Mouse (Mus musculus) induced T-regulatory cell, adult 2 months (primary cell): ENCODE results near the gene Ngef.
A peak's percentile ranks its signal among the peaks of the same experiment; 100 is the strongest.
"Not testable (repeated sequence)": the region's sequence is repeated elsewhere in the genome, so short reads cannot be mapped to it uniquely, and the experiment has no call there.

ENCODE experiments used
- DNase-seq: peaks from one replicate; pipeline ENCODE4 v3.0.0-alpha.2; 2012; ENCODE audit warnings: low read depth

Gene Ngef

DNA sequence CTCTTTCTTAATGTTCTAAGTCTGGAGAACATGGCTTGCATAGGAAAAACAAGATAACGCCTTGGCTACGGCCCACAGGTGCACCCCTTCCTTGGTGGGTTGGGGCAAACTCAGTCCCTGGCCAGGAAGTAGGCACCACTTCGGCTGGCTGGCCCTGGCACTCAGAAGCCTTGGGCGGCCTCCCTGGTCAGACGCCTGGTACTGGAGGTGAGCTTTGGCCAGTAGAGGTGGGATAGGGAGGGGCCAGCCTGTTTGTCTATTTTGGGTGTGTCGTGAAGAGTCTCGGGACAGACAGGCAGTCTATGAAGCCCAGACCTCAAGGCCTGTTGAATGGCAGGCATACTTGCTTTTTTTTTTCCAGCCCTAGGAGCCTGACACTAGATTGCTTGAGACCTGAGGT, 101.1 kb downstream of the Ngef start:
- no peak for DNase-seq

- no peak for DNase-seq
Measured at GRCm38 (mm10) chr1:87471914-87472313, 101.8 kb downstream of the Ngef start.

DNA sequence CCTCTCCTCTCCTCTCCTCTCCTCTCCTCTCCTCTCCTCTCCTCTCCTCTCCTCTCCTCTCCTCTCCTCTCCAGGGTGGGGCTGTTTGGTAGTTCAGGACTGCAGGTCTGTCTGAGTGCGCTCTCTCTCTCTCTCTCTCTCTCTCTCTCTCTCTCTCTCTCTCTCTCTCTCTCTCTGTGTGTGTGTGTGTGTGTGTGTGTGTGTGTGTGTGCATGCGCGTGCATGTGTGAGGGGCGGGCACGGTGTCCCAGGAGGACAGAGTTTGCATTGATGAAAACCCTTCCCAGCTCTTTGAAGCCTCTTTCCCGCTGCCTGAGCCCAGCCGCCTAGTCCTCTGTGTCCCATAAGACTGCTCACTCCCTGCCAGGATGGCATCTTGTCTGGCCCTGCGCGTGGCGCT, 103.7 kb downstream of the Ngef start, which contains the start of gene Snorc:
Gene Snorc (plus strand): TSS at position 301 of the 400 bp plus-strand sequence.
- DNase-seq: not testable (repeated sequence)

- DNase-seq: peak; percentile 36
Measured at GRCm38 (mm10) chr1:87468321-87468720, 105.3 kb downstream of the Ngef start.

DNA sequence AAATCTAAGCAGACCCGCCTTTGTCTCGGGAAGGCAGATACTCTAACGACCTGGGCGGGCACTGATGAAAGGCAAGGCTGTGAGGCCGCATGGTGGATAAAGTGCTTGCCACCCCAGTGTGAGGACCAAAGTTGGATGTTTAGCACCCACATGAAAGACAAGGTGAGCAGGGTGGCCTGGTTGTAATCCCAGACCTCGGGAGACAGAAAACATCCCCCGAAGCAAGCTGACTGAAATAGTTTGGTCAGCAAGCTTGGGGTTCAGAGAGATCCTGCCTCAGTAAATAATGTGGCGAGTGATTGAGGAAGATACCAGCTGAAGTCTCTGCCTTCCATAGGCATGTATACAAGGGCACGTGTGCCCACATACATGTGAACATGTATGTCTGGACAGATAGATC, 106.2 kb downstream of the Ngef start:
- peak; percentile 43 for DNase-seq

DNA sequence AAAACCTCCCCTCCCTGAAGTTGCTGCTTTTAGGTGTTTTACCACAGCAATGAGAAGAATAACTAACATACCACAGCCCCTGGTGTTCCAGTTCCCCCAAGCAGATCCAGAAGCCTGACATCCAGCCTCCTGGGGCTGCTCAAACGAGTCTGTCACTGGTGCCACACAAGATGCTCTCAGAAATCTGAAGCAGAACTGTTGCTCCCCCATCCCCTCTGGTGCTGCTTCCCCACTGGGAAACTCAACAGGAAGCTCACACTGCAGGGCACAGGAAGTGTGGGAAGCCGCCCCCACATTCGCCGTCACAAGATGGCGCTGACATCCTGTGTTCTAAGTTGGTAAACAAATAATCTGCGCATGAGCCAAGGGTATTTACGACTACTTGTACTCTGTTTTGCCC, 113.8 kb downstream of the Ngef start:
- DNase-seq: peak; percentile 69

DNA sequence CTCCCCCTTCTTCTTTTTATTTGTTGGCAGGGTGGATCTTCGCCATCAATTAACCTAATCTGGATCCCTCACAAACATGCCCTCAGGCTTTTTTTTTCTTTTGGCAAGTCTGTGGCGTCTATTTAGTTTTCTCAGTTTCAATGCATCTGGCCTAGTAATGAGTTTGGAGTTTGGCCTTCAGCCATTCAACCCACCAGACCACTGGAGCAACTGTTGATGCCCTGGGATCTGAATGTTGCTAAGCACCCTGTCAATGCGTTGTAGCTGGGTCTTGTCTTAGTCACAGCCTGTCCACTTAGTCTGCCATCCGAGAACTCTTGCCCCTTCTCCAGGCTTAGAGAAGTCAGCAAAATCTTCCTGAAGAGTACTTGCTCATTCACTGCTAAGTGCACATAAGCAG, 115.6 kb downstream of the Ngef start:
- DNase-seq: no peak

GRCm38 (mm10) chr1:87456425-87456824, 117.2 kb downstream of the Ngef start:
- DNase-seq: no peak

DNA sequence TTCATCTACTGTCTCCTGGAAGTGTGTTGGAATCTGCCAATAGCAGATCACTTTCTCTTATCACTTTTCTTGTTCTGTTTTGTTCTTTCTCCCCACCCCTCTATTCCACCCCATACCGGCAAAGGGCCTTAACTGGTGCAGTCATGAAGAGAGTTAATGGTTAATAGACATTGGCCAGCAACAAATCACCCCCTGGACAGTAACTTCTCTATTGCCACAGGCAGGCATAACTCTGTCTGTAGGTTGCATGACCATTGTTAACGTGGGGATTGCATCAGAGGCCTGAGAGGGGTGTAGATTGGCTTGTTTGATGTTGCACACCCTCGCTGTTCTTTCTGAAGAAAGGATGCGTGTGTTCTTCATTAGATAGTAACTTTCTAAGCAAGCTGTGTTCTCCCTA, 124.2 kb downstream of the Ngef start:
- DNase-seq: no peak

DNA sequence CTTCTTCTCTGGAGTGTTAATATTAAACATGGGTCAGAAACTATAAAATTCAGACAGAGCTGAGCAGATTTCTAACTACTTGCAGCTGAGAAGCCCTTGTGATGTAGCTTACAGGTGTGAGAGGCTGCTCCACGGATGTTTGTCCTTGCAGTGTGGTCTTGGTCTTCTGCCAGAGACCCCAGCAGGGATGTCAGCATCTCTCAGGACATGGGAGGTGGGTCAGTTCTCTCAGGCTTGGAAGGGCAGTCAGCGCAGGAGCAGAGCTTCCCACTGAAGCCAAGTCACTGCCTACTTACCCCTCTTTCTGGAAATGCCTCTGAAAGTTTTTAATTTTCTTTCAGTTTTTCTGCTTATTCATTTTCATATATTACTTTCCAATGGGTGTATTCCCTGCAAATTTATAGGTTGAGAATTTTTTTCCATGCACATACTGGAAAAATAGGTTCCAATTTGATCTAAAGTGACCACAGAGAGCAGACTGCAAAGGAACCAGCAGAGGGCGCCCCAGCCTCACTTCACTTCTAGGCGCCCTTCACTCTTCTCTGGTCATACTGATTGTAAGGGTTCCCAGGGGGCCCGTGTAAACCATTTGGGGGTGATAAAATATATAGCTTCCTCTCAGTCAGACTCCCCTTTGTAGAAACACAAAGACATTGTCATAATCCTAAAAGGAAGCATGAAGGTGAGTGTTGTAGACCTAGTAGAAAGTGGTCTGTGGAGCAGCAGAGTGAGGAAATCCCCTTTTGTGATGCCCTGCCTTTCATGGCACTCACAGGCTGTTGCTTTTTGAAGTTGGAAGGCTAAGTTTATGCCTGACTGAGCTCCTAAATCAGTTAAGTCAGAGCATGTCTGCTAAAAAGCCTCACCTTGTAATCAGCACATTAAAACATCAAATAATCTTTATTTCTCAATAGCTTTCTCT, 126.2 kb downstream of the Ngef start:
- DNase-seq: peak; percentile 80

- no peak for DNase-seq
Measured at GRCm38 (mm10) chr1:87436583-87436982, 137.1 kb downstream of the Ngef start.

DNA sequence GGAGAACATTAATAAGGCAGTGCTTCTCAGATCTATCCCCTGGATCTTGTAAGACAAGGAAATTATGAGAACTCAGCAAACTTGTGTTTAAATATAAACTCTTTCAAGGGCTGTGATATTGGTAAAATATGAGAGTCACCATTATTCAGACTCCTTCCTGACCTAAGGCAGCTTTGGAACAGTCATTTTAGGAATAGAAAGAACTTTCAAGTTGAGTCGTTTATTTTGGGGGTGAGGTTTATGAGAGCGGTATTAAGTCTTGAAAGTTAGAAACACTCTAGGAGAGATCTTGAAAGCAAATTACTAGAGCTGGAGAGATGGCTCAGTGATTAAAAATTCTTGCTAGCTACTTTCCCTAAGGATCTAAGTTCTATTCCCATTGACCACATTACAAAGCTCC, 138.5 kb downstream of the Ngef start:
- no peak for DNase-seq
